Mouse (Mus musculus) R1 (cell line): ENCODE data around the gene Thbs2.
"Not testable (repeated sequence)": the region's sequence is repeated elsewhere in the genome, so short reads cannot be mapped to it uniquely, and the experiment has no call there.

Experiments
- DNase-seq: peaks from one replicate; pipeline ENCODE4 v3.0.0-alpha.2; 2018; ENCODE audit warnings: low read depth, low spot score

The Thbs2 gene

DNA sequence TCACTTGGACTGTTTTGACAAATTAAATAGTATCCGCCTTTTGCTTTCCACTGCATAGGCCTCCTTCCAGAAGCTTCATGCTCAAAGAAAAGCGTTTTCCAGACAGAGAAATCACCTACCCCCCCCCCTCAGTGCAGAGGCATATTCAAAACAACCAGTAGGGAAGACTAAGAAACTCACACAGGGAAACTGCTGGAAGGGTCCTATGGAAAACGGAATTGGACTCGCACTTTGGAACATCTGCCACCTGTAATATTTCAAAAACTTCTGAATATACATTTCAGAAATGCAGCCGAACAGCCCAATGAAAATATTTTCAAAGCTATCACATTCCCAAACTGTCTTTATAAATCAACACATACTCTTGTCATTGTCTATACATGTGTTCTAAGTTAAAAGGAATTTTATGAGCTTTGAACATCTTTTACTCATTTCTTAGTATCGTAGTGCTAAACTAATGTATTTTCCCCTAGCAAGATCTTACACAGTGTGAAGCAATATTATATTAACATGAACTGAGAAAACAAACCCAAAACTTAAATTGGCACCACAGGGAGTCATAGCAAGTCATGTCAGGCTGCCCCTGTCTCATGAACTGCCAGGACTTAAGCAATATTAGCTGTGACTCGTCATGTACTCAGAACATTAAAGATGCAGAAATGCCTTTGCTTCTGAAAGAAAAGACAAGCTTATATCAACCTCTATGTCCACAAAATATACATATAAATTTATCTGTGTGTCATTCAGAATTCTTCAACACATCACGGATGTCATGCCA is 58.3 kb downstream of the Thbs2 start:
- no peak for DNase-seq

DNA sequence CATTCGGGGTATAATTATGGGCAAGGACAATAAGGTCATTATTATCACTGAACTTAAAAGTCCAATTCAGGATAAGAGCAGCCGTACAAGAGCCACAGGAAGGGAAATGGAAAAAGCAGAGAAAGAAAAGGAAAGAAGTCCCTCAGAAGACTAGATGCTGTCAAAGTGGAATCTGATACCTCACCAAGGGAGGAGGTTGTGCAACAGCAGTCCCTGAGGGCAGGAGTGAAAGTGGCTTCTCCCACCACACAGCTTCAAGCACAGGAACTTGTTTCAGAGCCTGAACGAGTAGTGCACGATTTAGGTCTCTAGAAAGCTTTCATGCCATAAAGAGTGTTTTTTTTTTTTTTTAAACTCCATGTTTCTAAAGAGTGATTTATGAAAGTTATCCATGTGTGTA is 65.1 kb downstream of the Thbs2 start:
- no peak for DNase-seq

DNA sequence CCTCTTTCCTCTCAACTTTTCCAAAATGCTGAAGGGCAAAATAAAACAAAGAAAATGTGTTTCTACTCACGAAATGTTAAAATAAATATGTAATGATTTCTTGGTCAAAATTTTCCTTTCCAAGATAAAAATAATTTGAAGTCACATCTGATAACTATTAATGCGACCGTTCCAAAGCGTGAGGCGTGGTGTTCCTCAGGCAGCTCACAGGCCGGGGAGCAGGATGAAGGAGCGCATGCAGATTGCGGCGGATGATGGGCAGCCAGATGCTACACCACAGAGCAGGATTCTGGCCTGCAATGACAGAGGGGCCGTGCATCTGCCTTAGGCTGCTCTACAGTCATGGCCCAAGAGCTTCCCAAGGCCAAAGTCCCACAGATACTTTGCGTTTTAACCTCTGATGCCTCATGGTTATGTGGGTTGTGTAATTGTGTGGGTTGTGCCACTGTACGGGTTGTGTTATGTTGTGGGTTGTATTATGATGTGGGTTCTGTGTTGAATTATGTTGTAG is 66.2 kb downstream of the Thbs2 start:
- DNase-seq: no peak

DNA sequence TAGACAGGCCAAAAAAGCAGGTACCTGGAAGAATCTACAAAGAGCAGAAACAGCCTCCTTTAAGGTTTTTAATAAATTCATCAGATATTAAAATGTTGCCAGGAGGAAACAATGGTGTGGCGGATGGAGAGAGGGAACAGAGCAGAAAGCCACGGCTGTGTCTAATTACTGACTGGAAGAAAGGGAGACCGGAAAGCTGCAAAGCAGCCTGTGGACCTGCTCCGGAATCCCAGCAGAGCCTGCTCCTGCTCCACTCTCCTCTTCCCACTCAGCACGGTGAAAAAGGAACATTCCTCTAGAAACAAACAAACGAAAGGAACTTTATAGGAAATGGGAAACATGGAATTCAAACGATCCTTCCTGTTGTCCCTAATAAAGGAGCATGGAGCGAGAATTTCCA is 69.6 kb downstream of the Thbs2 start:
- no peak for DNase-seq

DNA sequence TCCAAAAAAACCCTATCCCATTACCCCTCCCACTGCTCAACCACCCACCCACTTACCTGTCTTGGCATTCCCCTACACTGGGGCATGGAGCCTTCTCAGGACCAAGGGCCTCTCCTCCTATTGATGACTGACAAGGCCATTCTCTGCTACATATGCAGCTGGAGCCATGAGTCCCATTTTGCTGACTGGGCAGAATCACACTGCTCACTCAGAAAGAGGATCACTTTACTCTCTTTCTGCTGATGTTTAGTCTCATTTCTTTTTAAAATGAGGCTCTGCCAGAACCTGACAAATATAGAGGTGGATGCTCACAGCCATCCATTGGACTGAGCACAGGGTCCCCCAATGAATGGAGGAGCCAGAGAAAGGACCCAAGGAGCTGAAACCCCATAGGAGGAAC is 73.0 kb downstream of the Thbs2 start:
- DNase-seq: not testable (repeated sequence)

DNA sequence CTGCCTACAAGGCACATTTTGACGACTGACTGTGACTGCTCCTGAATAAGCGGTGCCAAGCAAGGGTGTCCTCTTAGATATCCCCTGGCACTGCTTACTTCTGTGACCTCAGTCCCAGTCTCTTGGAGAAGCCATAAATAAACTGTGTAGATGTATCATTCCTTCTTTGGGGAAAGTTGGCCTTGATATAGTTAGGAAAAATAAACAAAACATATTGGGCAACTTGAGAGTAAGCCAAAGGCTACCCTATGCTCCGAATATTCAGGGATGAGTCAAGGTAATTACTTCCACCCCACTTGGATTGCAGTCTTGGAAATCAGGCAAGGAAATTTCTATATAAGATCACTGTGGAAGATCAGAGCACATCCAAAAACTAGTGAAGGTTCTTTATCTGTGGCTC is 74.0 kb downstream of the Thbs2 start:
- no peak for DNase-seq

DNA sequence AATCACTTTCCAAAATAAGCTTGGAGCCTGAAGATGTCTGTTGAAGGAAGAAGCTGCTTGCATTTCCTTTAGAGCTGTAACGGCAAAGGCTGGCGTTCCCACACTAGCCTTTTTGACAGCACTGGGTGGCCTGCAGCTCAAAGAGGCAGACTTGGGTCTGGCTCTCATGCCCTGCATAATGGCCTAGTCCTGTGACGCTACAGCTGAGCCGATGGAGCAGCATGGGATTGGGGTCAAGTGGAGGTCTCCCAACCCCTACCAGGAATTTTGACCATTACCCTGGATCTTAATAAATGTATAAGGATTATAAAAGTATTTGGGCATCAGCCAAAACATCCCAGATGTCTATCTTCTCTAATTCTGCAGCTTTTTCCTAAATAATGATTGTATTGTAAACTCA is 75.0 kb downstream of the Thbs2 start:
- DNase-seq: no peak
